ENCODE assay signal across 8 mouse cellular contexts in the genomic region with DNA sequence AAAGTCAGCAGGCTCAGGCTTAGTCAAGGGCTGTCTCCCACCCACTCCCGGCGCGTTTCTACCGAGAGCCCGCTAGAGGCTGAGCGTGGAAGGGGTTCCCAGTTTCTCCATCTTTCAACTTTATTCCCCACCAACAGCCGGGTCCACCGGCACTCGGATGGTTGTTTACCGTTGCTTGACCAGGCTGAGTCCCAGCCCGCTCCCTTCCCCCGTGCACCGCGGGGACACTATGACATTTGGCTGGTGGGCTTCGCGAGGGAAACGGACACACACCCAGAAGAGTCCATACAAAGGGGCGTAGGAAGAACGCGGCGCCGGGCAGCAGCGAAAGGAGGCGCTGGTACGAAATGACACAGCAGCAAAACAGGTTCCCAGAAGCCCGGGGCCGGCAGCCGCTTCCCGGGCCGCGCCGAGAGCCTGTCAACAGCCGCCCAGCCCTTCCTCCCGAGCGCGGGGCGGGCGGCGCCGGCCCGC. TPM values are rescaled to one million over a fixed set of nuclear protein-coding genes. Genes with fewer than 3 reads are reported as not detected.
A peak's percentile ranks its signal among the peaks of the same experiment; 100 is the strongest.
DNase-seq lines count a peak whose midpoint lies in the region; ATAC-seq and TF ChIP-seq lines count a peak whose summit lies in the region.

No protein-coding gene starts in this region.

- H3K4me1 ChIP-seq in cortical plate, adult 2 months (ENCODE audit: control insufficient read depth, insufficient read depth, low read length) = peaks cover 2% of the 10 kb centered on the region; the same call in 1 of the 2 replicates
- peaks cover 2% of the 10 kb centered on the region for H3K4me1 ChIP-seq in heart, adult 2 months (ENCODE audit: control insufficient read depth, insufficient read depth, low read length)
- H3K4me1 ChIP-seq in kidney, postnatal 0 days (replicated peaks; ENCODE audit: insufficient read depth, low read length) = peaks cover 10% of the 10 kb centered on the region; the same call in 1 of the 2 replicates
- H3K4me1 ChIP-seq in liver, postnatal 0 days (ENCODE audit: insufficient read depth) = peaks cover 16% of the 10 kb centered on the region
- H3K4me1 ChIP-seq in neural tube, embryonic 14.5 days (ENCODE audit: control insufficient read depth, insufficient read depth, low read length) = peaks cover 13% of the 10 kb centered on the region

- no peaks in the 10 kb centered on the region for H3K79me2 ChIP-seq in heart, adult 2 months (replicated peaks; ENCODE audit: control insufficient read depth, insufficient read depth, low read length)

- peak; percentile 75 for DNase-seq in A20 (ENCODE audit: low read depth, low spot score)
- peak; percentile 11 for DNase-seq in WW6 (ENCODE audit: low read depth, low spot score)
- DNase-seq in heart, adult 2 months = peak; percentile 31 to 42
- peak; percentile 68 for DNase-seq in kidney, postnatal 0 days (ENCODE audit: low spot score)
- DNase-seq in liver, postnatal 0 days = peak; percentile 70
- DNase-seq in thymus, postnatal 0 days (ENCODE audit: low spot score) = peak; percentile 51

- H3K27me3 ChIP-seq in heart, adult 2 months (ENCODE audit: control insufficient read depth, insufficient read depth, low read length) = no peaks in the 10 kb centered on the region
- no peaks in the 10 kb centered on the region for H3K27me3 ChIP-seq in kidney, postnatal 0 days (ENCODE audit: insufficient read depth, low read length)
- no peaks in the 10 kb centered on the region for H3K27me3 ChIP-seq in liver, postnatal 0 days (ENCODE audit: insufficient read depth, low read length)
- no peaks in the 10 kb centered on the region for H3K27me3 ChIP-seq in neural tube, embryonic 14.5 days (ENCODE audit: control insufficient read depth, insufficient read depth, low read length)

- H3K4me2 ChIP-seq in kidney, postnatal 0 days (ENCODE audit: low read length) = peak overlapping the region; percentile 81
- peak overlapping the region; percentile 87 for H3K4me2 ChIP-seq in liver, postnatal 0 days (ENCODE audit: low read depth, low read length)
- H3K4me2 ChIP-seq in neural tube, embryonic 14.5 days (ENCODE audit: low read depth, low read length) = peak overlapping the region; percentile 93

- peak; percentile 8; the same call in 1 of the 2 replicates for ATAC-seq in kidney, postnatal 0 days (replicated peaks; ENCODE audit: low FRiP score, low read depth)
- ATAC-seq in liver, postnatal 0 days = peak; percentile 50
- ATAC-seq in neural tube, embryonic 14.5 days (ENCODE audit: low read depth) = peak; percentile 12

- peak overlapping the region; percentile 54 for H3K9ac ChIP-seq in heart, adult 2 months (ENCODE audit: low read depth, low read length)
- H3K9ac ChIP-seq in kidney, postnatal 0 days (ENCODE audit: low read depth, low read length) = peak overlapping the region; percentile 63
- H3K9ac ChIP-seq in liver, postnatal 0 days (replicated peaks) = peak overlapping the region; percentile 93
- H3K9ac ChIP-seq in neural tube, embryonic 14.5 days (replicated peaks; ENCODE audit: low read depth, low read length) = peak overlapping the region; percentile 54

- peak overlapping the region; percentile 67 for H3K4me3 ChIP-seq in cortical plate, adult 2 months (ENCODE audit: insufficient read depth, low read length)
- peak overlapping the region; percentile 55 for H3K4me3 ChIP-seq in heart, adult 2 months
- peak overlapping the region; percentile 73 for H3K4me3 ChIP-seq in kidney, postnatal 0 days (replicated peaks; ENCODE audit: low read depth, low read length)
- H3K4me3 ChIP-seq in liver, postnatal 0 days (ENCODE audit: low read depth, low read length) = peak overlapping the region; percentile 83
- H3K4me3 ChIP-seq in neural tube, embryonic 14.5 days (ENCODE audit: low read depth, low read length) = peak overlapping the region; percentile 57

- no peak for TF ChIP-seq CTCF in cortical plate, adult 2 months (IDR thresholded peaks at IDR 0.05; ENCODE audit: extremely low read depth, insufficient read depth, low read length)
- TF ChIP-seq CTCF in heart, adult 2 months (IDR thresholded peaks at IDR 0.05) = no peak
- TF ChIP-seq CTCF in kidney, postnatal 0 days (IDR thresholded peaks at IDR 0.05; ENCODE audit: low read depth) = 0 out of 2 replicates have a peak, but pooled peaks have one; percentile 16
- peak; percentile 32 for TF ChIP-seq CTCF in liver, postnatal 0 days (IDR thresholded peaks at IDR 0.05; ENCODE audit: low read depth)

- TF ChIP-seq EP300 in heart, adult 2 months (IDR thresholded peaks at IDR 0.05; ENCODE audit: insufficient read depth, low read depth, low read length) = no peak
- TF ChIP-seq EP300 in liver, postnatal 0 days (IDR thresholded peaks at IDR 0.05; ENCODE audit: low read depth) = no peak

- intact Hi-C loops in heart, adult 2 months (cut with DNase I) = loop anchor here (1.0 to 5.0 kb wide), 4 partner anchors 18 to 463 kb away; a partner anchor contains a TSS

- peaks cover 7% of the 10 kb centered on the region; the same call in 1 of the 2 replicates for H3K36me3 ChIP-seq in heart, adult 2 months (ENCODE audit: control insufficient read depth, insufficient read depth, low read length)
- H3K36me3 ChIP-seq in kidney, postnatal 0 days (ENCODE audit: insufficient read depth, low read length) = no peaks in the 10 kb centered on the region
- H3K36me3 ChIP-seq in liver, postnatal 0 days (replicated peaks; ENCODE audit: insufficient read depth, low read length) = no peaks in the 10 kb centered on the region
- H3K36me3 ChIP-seq in neural tube, embryonic 14.5 days (ENCODE audit: control insufficient read depth, insufficient read depth, low read length) = no peaks in the 10 kb centered on the region

- no peaks in the 10 kb centered on the region for H3K9me3 ChIP-seq in kidney, postnatal 0 days (replicated peaks; ENCODE audit: low read length)
- H3K9me3 ChIP-seq in liver, postnatal 0 days (ENCODE audit: low read length) = no peaks in the 10 kb centered on the region
- H3K9me3 ChIP-seq in neural tube, embryonic 14.5 days (ENCODE audit: control insufficient read depth, low read length) = no peaks in the 10 kb centered on the region

- TF ChIP-seq POLR2A in cortical plate, adult 2 months (IDR thresholded peaks at IDR 0.05; ENCODE audit: extremely low read depth, insufficient read depth, low read length) = no peak
- TF ChIP-seq POLR2A in heart, adult 2 months (IDR thresholded peaks at IDR 0.05; ENCODE audit: insufficient read depth, low read depth, low read length) = no peak

- H3K27ac ChIP-seq in cortical plate, adult 2 months (ENCODE audit: insufficient read depth, low read length) = no peak overlapping the region; the same call in 1 of the 2 replicates
- H3K27ac ChIP-seq in heart, adult 2 months = peak overlapping the region; percentile 20; the same call in 1 of the 2 replicates
- H3K27ac ChIP-seq in kidney, postnatal 0 days = peak overlapping the region; percentile 73
- peak overlapping the region; percentile 96 for H3K27ac ChIP-seq in liver, postnatal 0 days (ENCODE audit: low read depth)
- H3K27ac ChIP-seq in neural tube, embryonic 14.5 days (ENCODE audit: low read depth, low read length) = no peak overlapping the region

- 3% methylated on average over 37 of the region's 41 CpGs for WGBS in heart, adult 2 months
- 1% methylated on average over 34 of the region's 41 CpGs for WGBS in kidney, postnatal 0 days
- WGBS in liver, postnatal 0 days (ENCODE audit: insufficient replicate concordance) = under 1% methylated on average over 30 of the region's 41 CpGs
- WGBS in neural tube, embryonic 14.5 days = 0% methylated on average over 32 of the region's 41 CpGs

RNA-seq across cellular contexts. Expression of a gene that starts 0.6 kb away (rescaled TPM):
- polyA plus RNA-seq in cortical plate, adult 2 months (2012; rRNA removed) = 7.2 and 7.5 TPM in 2 replicates
- total RNA-seq in heart, adult 2 months (2021) = 1 to 10 TPM; 7.2 to 8.3 TPM
- 3.1 and 3.4 TPM in 2 replicates for polyA plus RNA-seq in heart, adult 2 months (2012; rRNA removed)
- 8.6 and 9.2 TPM in 2 replicates for polyA plus RNA-seq in kidney, postnatal 0 days (2015; fragmentation: Nextera tagmentation; extraction: Ambion mirVana)
- polyA plus RNA-seq in liver, postnatal 0 days (2015; fragmentation: Nextera tagmentation; extraction: Ambion mirVana) = 4.2 and 4.7 TPM in 2 replicates
- 7.9 and 9.8 TPM in 2 replicates for polyA plus RNA-seq in neural tube, embryonic 14.5 days (2014; fragmentation: Nextera tagmentation; extraction: Ambion mirVana)
- polyA plus RNA-seq in thymus, postnatal 0 days (2015; fragmentation: Nextera tagmentation; extraction: Ambion mirVana) = 9.4 and 10.0 TPM in 2 replicates

RNA-seq across cellular contexts. Expression of a gene that starts 18.2 kb away (rescaled TPM):
- 73.3 and 76.8 TPM in 2 replicates for polyA plus RNA-seq in cortical plate, adult 2 months (2012; rRNA removed)
- 10 to 100 TPM; 84.8 to 86.2 TPM for total RNA-seq in heart, adult 2 months (2021)
- 37.9 and 57.3 TPM in 2 replicates for polyA plus RNA-seq in heart, adult 2 months (2012; rRNA removed)
- polyA plus RNA-seq in kidney, postnatal 0 days (2015; fragmentation: Nextera tagmentation; extraction: Ambion mirVana) = 142 and 156 TPM in 2 replicates
- 48.5 and 50.1 TPM in 2 replicates for polyA plus RNA-seq in liver, postnatal 0 days (2015; fragmentation: Nextera tagmentation; extraction: Ambion mirVana)
- 188 and 189 TPM in 2 replicates for polyA plus RNA-seq in neural tube, embryonic 14.5 days (2014; fragmentation: Nextera tagmentation; extraction: Ambion mirVana)
- 132 and 133 TPM in 2 replicates for polyA plus RNA-seq in thymus, postnatal 0 days (2015; fragmentation: Nextera tagmentation; extraction: Ambion mirVana)

Comparison
In these comparisons a context has a peak if more than half of its experiments do, and no peak if none do; other contexts are left out.
1. DNase-seq: peak in every context shown above with its lines; median percentile 75 in A20; 70 in liver, postnatal 0 days; 68 in kidney, postnatal 0 days; 51 in thymus, postnatal 0 days; 36 in heart, adult 2 months; 11 in WW6.
2. H3K27ac ChIP-seq: peak in heart, adult 2 months (single experiment), kidney, postnatal 0 days (single experiment) and liver, postnatal 0 days (single experiment); none in cortical plate, adult 2 months (single experiment) and neural tube, embryonic 14.5 days (single experiment).
3. CTCF ChIP-seq: peak in kidney, postnatal 0 days (single experiment) and liver, postnatal 0 days (single experiment); none in cortical plate, adult 2 months (single experiment) and heart, adult 2 months (single experiment).
4. Peak in every context shown above with its lines, with median percentiles within 50 percentile points of each other: H3K4me3 ChIP-seq, H3K9ac ChIP-seq, ATAC-seq and H3K4me2 ChIP-seq.